Mouse (Mus musculus): Measurements from ENCODE around the gene Spsb3.

Gene Spsb3

GRCm38 (mm10) chr17:24886134-24886931 is at the start of gene Spsb3, which contains the start of gene Nubp2:
Gene Spsb3, plus strand, starts transcription at chr17:24886643.
Gene Nubp2, minus strand, starts transcription at chr17:24886349.
- in situ Hi-C loops (cut with MboI, MseI), result no loop called here

DNA sequence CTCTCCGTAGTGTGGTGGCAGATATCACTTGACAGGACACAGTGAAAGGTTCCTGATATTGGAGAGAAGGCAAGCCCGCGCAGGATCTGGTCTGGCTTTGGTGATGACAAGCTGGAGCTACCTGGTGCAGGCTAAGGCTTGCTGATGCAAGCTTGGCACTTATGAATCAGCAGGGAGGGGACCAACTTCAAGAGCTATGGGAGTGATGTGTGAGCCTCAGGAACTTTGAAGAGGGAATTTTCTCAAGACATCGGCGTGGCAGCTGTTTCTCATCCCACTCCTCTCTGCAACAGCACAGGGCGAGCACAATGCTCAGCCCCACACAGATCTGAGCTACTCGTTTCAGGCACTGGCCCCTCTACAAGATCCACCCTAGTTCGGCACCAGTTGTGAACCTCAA is 46.6 kb upstream of the Spsb3 start, which contains the start of gene Hagh:
Hagh (plus strand) TSS at position 302 of the 400 bp plus-strand sequence.
- in situ Hi-C loops (cut with MboI, MseI), result no loop called here

DNA sequence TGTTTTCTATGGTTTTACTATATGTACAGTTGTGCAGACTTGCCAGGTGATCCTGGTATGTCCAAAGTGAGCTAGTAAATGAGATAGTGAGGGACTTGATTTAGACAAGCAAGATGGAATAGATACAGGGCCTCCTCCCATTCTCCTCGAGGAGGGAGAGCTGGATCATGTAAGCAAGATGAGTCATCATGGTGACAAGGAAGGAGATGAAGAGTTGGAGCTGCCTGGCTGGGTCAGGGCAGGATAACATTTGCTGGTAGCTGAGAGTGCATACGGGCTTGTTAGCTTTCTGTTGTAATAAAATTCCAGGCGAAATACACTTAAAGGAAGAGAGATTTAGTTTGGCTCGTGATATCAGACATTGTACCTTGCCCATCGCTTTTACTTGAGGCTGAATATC is 46.1 kb upstream of the Spsb3 start:
- in situ Hi-C loops (cut with MboI, MseI), result no loop called here

DNA sequence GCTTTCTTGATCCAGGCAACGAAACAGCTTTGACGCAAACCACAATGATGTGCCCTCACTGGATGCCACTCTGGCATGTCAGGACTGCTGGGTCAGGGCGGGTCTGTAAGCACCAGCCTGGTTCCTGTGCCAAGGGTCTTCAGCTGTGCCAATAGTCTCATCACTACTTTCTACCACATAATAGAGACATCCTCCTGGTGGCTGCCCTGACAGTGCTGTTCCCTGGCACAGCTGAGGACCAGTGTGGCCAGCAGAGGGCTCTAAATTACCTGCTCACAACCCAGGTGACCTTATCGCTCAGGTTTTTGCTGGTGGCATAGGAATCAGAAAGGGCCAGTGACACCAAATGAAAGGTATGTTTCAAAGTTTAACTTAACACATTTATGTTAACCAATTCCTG is 45.3 kb upstream of the Spsb3 start:
- in situ Hi-C loops (cut with MboI, MseI), result no loop called here

GRCm38 (mm10) chr17:24842631-24843030 is 43.8 kb upstream of the Spsb3 start:
- in situ Hi-C loops (cut with MboI, MseI), result no loop called here

- in situ Hi-C loops (cut with MboI, MseI), result no loop called here
Measured at GRCm38 (mm10) chr17:24844525-24844924, 41.9 kb upstream of the Spsb3 start.

- in situ Hi-C loops (cut with MboI, MseI), result no loop called here
Measured at GRCm38 (mm10) chr17:24847386-24847785, 39.1 kb upstream of the Spsb3 start.

DNA sequence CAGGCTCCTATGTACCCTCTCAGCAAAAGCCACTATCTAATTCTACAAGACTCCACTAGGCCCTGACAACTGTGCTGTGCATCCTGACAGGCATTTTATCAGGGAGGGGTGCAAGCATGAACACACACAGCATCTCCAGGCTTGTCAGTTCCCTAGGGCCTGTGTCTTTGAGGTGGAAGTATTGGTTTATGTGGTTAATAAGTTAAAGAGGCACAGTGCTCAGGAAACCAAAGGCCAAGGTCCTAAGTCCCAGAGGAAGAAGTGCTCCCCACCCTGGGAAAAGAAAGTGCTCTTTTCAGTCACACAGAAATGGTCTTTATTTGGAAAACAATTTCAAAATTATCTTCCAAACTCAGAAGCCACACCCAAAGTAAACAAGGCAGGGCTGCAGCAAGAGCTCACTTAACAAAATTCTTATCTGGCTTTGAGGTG is 37.8 kb upstream of the Spsb3 start:
- in situ Hi-C loops (cut with MboI, MseI), result no loop called here

- in situ Hi-C loops (cut with MboI, MseI), result no loop called here
Measured at GRCm38 (mm10) chr17:24849733-24850064, 36.7 kb upstream of the Spsb3 start.

DNA sequence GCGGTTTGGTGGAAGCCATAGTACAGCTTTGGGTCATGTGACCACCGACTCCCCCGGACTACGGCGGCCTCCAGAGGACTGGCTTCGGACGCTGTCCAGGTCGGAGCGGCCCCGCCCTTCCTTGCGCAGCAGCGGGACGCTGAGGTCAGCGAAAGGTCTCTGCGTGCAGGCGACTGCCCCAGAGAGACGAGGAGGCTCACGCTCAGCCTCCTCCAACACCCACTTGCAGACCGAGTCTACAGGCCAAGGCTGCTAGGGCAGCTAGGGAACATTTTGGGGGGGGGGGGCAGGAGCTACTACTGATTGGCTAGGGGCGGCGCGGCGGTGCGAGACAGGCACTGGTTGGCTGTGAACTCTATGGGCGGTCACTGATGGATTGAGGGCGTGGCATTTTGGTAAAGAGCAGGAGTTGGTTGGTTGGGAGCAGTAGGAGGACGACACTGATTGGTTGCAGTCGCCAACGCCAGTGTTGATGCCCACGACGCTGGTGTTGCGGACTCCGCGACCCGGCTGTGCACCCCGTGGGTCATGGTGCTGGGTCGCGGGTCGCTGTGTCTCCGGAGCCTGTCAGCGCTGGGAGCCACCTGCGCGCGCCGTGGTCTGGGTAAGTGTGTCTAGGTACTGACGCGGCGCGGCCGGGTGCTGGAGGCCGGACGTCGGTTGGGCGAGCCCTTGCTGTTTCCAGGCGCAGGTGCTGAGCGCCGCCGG is 36.2 kb upstream of the Spsb3 start, which contains the start of gene Fahd1:
Fahd1 (minus strand) TSS at position 300 of the 708 bp plus-strand sequence.
- in situ Hi-C loops (cut with MboI, MseI), result no loop called here

DNA sequence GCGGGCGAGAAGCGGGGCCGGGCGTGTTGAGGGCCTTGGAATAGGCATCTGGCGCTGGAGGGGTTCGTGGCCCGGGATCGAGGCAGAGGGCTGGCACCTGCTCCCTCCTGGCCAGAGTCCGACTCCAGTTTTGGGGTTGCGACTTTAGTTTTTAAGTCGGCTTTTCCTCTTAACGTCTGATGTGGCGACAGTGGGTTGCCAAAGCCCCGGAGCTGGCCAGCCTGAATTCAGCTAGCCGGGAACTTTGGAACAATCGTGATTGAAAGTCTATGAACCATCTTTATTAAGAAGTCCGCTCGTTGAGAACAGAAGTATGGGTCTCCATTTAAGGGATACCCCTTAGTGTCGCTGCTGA is 35.7 kb upstream of the Spsb3 start:
- in situ Hi-C loops (cut with MboI, MseI), result no loop called here

DNA sequence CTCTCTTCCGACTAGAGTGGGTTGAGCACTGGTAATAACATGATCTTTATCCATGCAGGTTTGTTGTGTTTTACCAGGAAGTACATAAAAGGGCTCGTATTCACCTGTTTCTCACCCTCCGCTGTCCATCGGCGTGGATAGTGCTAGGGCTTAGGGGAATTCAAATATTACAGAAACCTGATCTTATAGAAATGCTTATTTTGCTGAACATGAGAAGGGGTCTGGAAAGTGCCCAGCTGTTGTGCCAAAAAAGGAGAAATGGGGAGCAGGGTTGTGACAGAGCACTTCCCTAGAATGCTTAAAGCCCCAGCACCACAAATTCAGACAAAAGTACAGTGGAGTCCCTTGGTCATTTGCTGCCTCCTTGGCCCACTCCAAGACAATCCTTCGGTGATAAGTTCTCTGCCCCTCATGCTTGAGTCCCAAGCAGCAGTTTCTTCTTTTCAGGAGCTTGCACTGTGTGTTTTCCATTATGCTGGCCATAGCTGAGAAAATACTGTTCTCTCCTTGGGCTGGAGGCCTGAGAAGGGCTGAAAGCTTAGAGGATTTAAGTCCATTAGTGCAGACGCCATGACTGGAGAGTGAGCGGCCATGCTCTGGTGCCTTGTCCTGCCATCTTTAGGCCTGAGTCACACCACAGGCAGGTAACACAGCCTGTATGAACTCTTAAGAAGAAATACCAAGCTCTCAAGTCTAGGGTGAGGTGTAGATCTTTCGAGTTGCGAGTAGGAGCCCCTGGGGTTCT is 34.9 kb upstream of the Spsb3 start:
- in situ Hi-C loops (cut with MboI, MseI), result no loop called here

DNA sequence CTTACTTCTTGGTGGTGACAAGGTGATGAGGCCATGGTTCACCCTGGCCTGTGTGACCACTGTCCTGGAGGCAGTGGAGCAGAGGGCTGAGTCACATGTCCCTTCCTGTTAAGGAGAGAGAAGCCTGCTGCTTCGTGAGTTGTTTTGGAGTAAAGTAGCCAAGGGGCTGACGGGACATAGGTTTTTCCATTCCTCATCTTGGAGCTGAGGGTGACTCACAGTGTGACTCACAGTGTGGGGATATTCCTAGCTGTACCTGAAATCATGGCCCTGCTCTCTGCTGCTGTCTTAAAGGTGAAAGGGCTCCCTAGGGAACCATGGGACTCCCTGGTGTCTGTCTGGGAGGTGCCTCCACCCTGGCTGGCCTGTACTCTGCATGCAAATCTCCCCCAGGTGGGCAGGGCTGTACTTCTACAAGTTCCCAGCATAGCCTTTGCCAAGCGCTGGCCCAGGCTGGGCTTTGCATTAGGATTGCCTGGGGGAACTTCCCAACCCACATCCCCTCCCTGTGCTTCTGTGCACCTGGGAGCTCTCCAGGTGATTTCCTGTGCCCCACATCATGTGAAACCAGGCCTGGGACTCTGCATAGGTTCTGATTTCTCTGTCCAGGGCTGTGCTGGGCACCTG is 30.5 kb upstream of the Spsb3 start:
- in situ Hi-C loops (cut with MboI, MseI), result no loop called here

- in situ Hi-C loops (cut with MboI, MseI), result no loop called here
Measured at GRCm38 (mm10) chr17:24856589-24856988, 29.9 kb upstream of the Spsb3 start.

GRCm38 (mm10) chr17:24857831-24858470 is 28.5 kb upstream of the Spsb3 start:
- in situ Hi-C loops (cut with MboI, MseI), result no loop called here

DNA sequence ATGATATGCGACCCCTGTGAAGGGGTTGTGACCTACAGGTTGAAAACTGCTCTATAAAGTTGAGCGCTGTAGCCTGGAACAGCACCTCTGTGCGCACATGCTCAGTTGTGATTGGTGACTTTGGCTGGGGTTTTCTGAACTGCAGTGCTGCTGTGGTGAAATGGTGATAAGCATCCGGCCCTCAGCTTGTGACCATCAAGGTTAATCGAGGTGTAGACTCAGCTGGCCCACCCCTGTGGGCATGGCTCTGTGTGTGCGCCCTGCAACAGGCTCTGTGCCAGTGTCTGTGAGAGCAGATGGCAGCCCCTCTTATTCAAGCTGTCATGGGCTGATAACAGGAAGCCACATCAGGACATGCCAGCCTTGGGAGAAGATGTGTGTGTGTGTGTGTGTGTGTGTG is 27.5 kb upstream of the Spsb3 start:
- in situ Hi-C loops (cut with MboI, MseI), result no loop called here

GRCm38 (mm10) chr17:24860076-24860475 is 26.4 kb upstream of the Spsb3 start:
- in situ Hi-C loops (cut with MboI, MseI), result no loop called here

DNA sequence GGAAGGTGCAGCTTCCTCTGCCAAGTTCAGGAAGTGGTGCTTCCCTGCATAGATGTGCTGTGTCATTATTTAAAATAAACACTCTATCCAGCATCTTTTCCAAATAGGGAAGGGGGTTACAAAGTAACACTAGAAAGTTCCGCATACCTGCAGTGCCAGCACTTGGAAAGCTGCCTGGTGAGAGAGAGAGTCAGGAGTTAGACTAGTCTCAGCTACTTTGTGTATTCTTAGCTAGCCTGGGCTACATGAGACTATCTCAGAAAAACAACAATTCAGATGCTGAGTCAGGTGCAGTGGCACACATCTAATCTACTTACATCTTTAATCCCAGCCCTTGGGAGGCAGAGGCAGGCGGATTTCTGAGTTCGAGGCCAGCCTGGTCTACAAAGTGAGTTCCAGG is 24.7 kb upstream of the Spsb3 start:
- in situ Hi-C loops (cut with MboI, MseI), result no loop called here

- in situ Hi-C loops (cut with MboI, MseI), result no loop called here
Measured at GRCm38 (mm10) chr17:24865776-24866175, 20.7 kb upstream of the Spsb3 start, which contains the start of gene Igfals. Gene Igfals, plus strand, starts transcription at chr17:24865997.

- in situ Hi-C loops (cut with MboI, MseI), result no loop called here
Measured at GRCm38 (mm10) chr17:24867914-24868313, 18.5 kb upstream of the Spsb3 start.

GRCm38 (mm10) chr17:24873695-24874404 is 12.6 kb upstream of the Spsb3 start:
- in situ Hi-C loops (cut with MboI, MseI), result no loop called here

Measured in T-helper 2 cell (primary cell).